Mouse (Mus musculus) embryonic fibroblast, embryonic 13.5 days (primary cell): Measurements from ENCODE around the gene Hnrnpa1.

Experiments used
- CTCF ChIP-seq: IDR thresholded peaks from 2 replicates; pipeline ENCODE4 v1.5.1; 2011; ENCODE audit warnings: mild to moderate bottlenecking, control low read depth, low read length, moderate library complexity, borderline replicate concordance; ENCODE audit not compliant: insufficient read depth
- POLR2A ChIP-seq: IDR thresholded peaks from 2 replicates; pipeline ENCODE4 v1.6.1; 2011; ENCODE audit warnings: low read depth, mild to moderate bottlenecking, control low read depth, low read length, moderate library complexity

- TF ChIP-seq CTCF (no peak), POLR2A (no peak)
These were observed 39.5 kb downstream of the Hnrnpa1 start for GRCm38 (mm10) chr15:103279750-103280149.
